Mouse (Mus musculus) adipocyte (in vitro differentiated cells): ENCODE results near the gene Inpp4b.

ENCODE experiments used
- DNase-seq: peaks from one replicate; pipeline ENCODE4 v3.0.0-alpha.2; 2016; ENCODE audit warnings: low spot score

Gene Inpp4b

GRCm38 (mm10) chr8:81478674-81479073, 136.3 kb downstream of the Inpp4b start:
- peak; percentile 55 for DNase-seq

GRCm38 (mm10) chr8:81483834-81484233, 141.5 kb downstream of the Inpp4b start:
- no peak for DNase-seq

GRCm38 (mm10) chr8:81485626-81486025, 143.3 kb downstream of the Inpp4b start:
- no peak for DNase-seq

- DNase-seq = no peak
Measured at GRCm38 (mm10) chr8:81489894-81490661, 147.7 kb downstream of the Inpp4b start.

- no peak for DNase-seq
Measured at GRCm38 (mm10) chr8:81491097-81491705, 148.8 kb downstream of the Inpp4b start.

GRCm38 (mm10) chr8:81491706-81492204, 149.4 kb downstream of the Inpp4b start:
- DNase-seq = no peak

- no peak for DNase-seq
Measured at GRCm38 (mm10) chr8:81494823-81495222, 152.5 kb downstream of the Inpp4b start.

GRCm38 (mm10) chr8:81497646-81498045, 155.3 kb downstream of the Inpp4b start:
- no peak for DNase-seq

GRCm38 (mm10) chr8:81502216-81502615, 159.9 kb downstream of the Inpp4b start:
- no peak for DNase-seq

- no peak for DNase-seq
Measured at GRCm38 (mm10) chr8:81502982-81503381, 160.6 kb downstream of the Inpp4b start.

GRCm38 (mm10) chr8:81512826-81513225, 170.5 kb downstream of the Inpp4b start:
- no peak for DNase-seq

GRCm38 (mm10) chr8:81514425-81514824, 172.1 kb downstream of the Inpp4b start:
- no peak for DNase-seq

- no peak for DNase-seq
Measured at GRCm38 (mm10) chr8:81522085-81522484, 179.7 kb downstream of the Inpp4b start.

- DNase-seq = no peak
Measured at GRCm38 (mm10) chr8:81524561-81524960, 182.2 kb downstream of the Inpp4b start.

GRCm38 (mm10) chr8:81527661-81528060, 185.3 kb downstream of the Inpp4b start:
- no peak for DNase-seq

- no peak for DNase-seq
Measured at GRCm38 (mm10) chr8:81538310-81538709, 196.0 kb downstream of the Inpp4b start.

- no peak for DNase-seq
Measured at GRCm38 (mm10) chr8:81558550-81558949, 216.2 kb downstream of the Inpp4b start.

- no peak for DNase-seq
Measured at GRCm38 (mm10) chr8:81562405-81562804, 220.0 kb downstream of the Inpp4b start.

GRCm38 (mm10) chr8:81565484-81565883, 223.1 kb downstream of the Inpp4b start:
- no peak for DNase-seq

- no peak for DNase-seq
Measured at GRCm38 (mm10) chr8:81572319-81573104, 230.2 kb downstream of the Inpp4b start.

GRCm38 (mm10) chr8:81575268-81575917, 233.0 kb downstream of the Inpp4b start:
- no peak for DNase-seq

- no peak for DNase-seq
Measured at GRCm38 (mm10) chr8:81578951-81579350, 236.6 kb downstream of the Inpp4b start.
